Mouse (Mus musculus): ENCODE results near the gene Cdc7. TPM values are rescaled to one million over a fixed set of nuclear protein-coding genes. Genes with fewer than 3 reads are reported as not detected.

Cdc7 gene
- polyA plus RNA-seq, 1 experiment from 2014 or later: 37.9 TPM

DNA sequence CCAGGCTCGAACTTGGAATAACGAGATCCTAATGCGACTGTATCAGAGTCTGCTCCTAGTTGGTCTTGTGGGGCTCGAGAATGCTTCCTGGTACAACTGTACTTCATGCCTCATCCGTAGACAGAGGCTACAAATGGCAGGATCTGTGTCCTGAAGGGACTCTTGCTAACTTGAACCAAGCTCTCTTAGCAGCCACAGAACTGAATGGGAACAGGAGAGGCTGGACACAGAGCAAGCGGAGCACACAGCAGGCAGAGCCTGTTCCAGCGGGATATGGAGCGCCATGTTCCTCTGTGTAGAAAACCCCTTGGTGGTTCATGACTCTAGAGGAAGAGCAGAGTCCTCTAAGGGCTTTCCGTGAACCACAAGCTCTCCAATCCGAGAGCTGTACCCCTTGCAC, 66.7 kb downstream of the Cdc7 start:
- no peaks in the 10 kb centered on the region for H3K27me3 ChIP-seq
- H3K36me3 ChIP-seq: no peaks in the 10 kb centered on the region
- 94% methylated on average over 10 of the region's 10 CpGs for WGBS
- H3K4me1 ChIP-seq (replicated peaks): no peaks in the 10 kb centered on the region; the same call in 1 of the 2 replicates
- no peak overlapping the region for H3K27ac ChIP-seq (replicated peaks)
- no peak overlapping the region for H3K4me2 ChIP-seq
- ATAC-seq (ENCODE audit: low read depth): no peak
- no peaks in the 10 kb centered on the region for H3K9me3 ChIP-seq
- no peak overlapping the region for H3K4me3 ChIP-seq
- no peak overlapping the region for H3K9ac ChIP-seq

Other genes with a start within 250 kb of the Cdc7 start
- 6.8 and 7.3 TPM in 2 replicates for gene Hfm1, start 38.0 kb upstream of the Cdc7 start, polyA plus RNA-seq (2015; fragmentation: Nextera tagmentation; extraction: Ambion mirVana)

All from neural tube, embryonic 13.5 days (tissue).